Mouse (Mus musculus) mouse trophoblast stem cell (cell line): Measurements from ENCODE around the gene Kcnk3.

Experiments used
- in situ Hi-C, 2 experiments: fragments of 300-500 bp; cut with MseI, MboI; formaldehyde crosslinking; loops; 2 replicates in 1 of 2; 3 replicates in 1 of 2; pipeline ENCODE4 v1.15.1; 2025

The Kcnk3 gene

DNA sequence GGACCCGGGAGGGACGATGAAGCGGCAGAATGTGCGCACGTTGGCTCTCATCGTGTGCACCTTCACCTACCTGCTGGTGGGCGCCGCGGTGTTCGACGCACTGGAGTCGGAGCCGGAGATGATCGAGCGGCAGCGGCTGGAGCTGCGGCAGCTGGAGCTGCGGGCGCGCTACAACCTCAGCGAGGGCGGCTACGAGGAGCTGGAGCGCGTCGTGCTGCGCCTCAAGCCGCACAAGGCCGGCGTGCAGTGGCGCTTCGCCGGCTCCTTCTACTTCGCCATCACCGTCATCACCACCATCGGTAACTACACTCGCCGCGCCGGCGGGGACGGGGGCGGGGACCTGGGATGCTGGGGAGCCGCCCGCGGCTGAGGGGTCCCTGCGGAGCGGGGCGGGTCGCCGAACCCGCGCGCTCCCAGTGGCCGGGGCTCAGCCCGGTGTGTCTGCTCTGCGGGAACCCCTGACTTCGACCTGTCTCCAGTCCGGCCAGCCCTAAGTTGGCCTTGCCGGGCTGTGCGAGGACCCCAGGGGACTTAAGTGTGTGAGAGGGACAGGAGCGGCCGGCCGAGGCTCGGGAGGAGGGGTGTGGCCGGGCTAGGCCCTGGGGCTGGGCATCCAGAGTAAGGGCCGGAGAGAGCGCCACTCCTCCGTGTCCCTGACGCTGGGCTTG, 465 bp downstream of the Kcnk3 start:
- in situ Hi-C loops, result no loop called here

DNA sequence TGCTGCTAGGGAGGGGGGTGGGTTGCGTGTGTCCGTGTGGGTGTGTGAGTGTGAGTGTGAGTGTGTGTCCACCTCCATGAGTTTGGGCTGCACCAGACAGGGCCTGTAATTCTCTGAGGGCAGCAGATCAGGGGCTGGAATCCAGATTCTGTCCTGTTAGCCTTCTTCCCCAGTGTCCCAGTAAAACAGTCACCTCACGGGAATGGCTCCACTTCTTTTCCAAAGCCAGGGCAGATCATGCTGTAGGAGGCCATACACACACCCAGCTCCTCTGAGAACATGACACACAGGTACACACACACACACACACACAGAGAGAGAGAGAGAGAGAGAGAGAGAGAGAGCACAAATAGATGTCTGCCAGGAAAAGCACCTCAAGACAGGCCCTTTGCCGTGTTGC, 1.1 kb downstream of the Kcnk3 start:
- in situ Hi-C loops, result no loop called here

DNA sequence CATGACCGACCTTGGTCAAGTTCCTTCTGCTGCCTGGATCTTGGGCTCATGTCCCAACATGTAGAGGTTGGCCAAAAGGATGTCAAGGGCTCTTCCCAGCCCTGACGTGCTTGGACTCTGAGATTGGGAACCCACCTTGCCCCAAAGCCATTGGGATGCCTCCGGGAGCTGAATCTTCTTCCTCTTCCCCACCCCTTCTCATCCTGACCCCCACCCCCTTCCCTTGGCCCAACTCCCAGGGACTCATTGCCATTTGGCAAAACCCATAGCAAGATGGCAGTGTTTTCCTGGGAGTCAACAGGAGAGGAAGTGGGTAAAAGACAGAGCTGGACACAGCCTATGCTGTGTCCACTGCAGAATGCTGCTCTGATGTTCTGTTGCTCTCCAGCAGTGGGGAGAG, 1.6 kb downstream of the Kcnk3 start:
- in situ Hi-C loops, result no loop called here

DNA sequence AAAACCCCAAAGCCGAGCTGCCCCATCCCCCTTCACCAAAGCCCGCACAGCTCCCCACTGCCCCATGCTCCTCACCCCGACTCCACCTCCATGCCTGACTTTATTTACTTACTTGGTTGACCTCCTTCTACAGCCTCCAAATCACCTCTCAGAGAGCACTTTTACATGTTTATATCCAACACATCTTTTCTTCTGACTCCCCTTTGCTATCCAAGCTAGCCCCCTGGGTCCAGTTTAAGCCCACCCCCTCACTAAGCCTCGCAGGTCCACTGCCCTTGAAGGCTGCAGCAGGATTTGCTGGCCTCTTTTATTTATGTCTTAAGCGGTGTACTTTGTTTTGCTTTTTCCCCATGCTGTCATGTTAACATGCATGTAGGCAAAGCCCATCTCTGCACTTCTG, 2.3 kb downstream of the Kcnk3 start:
- in situ Hi-C loops, result no loop called here

DNA sequence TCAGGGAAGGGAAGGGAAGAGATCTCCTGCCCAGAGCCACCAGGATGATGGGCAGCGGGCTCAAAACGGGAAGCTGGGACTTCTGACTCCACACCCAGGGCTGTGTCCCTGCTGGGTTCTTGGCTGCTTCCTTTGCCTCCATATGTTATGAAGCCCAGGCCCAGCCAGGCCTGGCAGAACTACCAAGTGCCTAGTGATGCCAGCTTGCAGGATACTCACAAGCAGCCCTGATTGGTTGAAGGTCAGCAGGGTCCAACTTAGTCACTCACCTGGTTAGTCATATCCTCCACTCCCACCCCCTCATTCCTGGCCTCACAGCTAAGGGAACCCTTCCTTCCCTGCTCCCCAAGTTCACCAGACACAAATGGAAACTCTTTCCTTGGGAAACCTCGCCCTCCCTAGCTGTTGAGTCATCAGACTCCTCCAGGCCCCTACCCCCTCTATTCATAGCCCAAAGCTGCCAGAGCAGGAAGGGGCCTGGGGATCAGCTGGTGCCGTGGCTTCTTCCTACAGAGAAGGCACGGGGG, 3.3 kb downstream of the Kcnk3 start:
- in situ Hi-C loops, result no loop called here

DNA sequence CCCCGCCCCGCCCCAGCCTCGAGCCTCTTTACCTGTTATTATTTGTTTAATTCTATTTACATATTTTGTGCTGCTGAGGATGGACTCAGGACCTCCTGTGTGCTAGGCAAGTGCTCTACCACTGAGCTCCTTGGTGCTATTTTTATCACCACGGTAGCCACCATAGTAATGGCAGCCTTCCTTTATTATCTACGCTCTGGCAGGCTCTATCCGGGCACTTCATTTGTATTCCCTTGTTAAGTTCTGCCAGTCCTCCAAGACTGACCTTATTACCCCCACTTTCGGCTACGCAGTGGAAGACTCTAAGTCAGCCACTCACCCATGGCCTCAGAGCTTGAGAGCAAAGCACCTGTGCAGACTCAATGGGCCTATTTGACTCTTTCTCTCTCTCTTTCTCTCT, 3.8 kb downstream of the Kcnk3 start:
- in situ Hi-C loops, result no loop called here

DNA sequence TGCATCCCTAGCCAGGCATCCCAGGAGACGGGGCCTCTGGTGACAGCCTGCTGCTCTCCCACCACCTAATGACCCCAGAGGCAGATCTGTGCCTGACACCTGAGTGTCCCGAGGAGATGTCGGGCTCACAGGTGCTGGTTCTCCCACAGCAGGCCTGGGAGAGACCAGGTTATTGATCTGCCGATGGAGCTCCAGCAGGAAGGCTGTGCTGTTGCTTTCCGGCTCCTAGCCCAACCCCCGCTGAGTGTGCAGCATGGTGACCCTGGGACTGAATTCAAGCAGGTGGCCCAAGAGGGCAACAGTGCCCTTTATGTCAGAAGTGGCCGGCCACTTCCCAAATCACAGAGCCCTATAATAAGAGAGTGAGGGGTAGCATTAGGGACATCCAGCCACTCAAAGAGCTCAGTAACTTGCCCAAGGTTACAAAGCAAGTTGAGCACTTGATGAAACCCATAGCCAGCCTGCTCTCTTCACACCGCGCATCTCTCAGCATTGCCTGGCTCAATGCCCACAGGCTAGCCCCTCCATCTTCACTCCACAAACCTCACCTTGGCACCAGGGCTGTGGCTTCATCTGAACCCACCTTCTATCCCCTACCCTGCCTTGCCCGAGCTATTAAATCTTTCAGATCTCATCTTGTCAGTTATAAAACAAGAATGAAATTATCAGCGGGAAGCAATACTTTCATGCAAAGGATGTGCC, 4.5 kb downstream of the Kcnk3 start:
- in situ Hi-C loops, result no loop called here

DNA sequence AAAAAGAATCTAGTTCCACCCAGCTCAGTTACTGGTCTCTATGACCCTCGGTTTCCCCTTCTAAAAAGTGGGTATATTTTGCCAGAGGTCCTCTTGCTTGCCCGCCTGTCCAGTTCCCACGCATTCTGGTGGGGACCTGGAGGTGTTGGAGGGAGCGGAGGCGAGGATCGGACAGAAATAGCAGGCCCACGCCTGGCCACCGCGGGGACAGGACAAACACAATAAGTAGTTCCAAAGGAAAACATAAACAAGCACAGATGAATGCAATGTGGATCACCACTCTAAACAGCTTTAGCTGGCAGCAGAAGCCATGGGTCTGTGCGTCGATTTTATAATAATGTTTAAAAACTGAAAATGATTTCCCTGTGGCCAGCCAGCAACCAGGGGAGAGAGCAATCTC, 5.4 kb downstream of the Kcnk3 start:
- in situ Hi-C loops, result no loop called here

DNA sequence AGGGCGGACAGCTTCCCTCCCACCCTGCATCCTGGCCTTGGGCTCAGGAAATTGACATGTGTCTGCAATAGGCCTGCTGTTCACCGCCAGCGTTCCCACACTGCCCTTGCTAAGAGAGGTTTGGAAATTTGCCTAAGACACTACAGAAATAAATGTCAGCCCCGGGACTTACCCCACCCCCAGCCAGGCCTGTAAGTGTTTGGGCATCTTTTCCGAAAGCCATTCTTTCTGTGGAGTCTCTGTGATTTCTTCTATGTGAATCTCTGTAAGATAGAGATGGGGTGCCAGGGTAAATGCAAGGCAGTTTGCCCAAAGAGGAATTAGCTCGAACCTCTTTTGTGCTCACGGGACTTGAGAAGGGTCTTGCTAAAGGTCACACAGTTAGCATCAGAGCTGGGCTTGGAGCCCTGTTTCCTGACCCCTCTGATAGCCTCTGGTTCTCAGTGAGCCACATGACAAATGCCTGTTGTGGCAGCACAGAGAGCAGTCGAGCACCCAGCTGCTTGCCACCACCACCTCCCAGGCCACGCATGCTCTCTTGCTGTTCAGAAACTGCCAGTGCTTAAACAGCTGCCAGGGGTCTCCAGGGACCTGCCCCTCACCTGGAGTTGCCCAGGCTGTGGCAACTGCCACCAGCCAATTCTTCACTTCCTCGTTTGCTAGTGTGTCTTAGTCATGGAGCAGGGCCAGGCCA, 6.0 kb downstream of the Kcnk3 start:
- in situ Hi-C loops, result no loop called here

DNA sequence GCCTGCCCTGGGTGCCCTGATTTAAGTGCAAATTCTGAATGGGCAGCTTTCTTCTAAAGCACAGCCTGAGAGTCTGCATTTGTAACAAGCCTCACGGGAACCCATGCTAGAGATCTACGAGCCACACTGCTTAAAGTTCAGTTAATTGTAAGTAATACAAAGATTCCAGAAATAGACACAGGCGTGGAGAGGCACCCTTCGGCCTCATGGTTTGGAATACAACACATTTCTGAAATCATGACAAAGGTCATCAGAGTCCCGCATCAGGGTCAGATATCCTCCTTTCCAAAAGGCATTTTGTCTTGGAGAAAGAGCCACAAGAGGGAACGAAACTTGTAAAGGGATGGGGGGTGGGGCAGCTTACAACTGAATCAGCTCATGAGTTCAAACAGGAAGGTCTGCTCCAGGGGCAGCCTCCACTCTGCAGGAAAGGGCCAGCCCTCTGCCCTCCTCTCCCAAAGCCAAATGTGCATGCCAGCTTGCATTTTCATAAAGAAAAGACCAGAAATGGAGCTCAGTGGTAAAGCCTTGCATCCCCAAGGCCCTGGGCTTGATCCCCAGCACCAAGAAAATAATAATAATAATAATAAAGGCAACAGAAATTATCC, 7.1 kb downstream of the Kcnk3 start:
- in situ Hi-C loops, result no loop called here

DNA sequence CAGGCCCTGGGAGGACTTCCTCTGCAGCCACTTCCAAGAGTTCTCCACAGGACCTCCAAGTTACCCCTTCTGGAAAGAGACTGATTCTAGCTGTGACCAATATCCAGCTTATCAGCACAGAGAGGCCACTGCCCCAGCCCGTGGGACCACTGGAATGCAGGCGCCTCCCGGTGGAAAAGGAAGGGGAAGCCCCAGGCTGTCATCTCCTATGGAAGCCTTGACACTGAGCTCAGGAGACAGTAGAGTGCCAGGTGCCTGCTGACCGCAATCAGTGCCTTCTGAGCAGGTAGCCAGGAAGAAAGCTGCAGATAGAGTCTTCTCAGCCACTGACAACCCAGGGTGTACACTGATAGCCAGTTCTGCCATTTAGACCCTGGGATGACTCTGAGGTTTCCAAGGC, 13.4 kb downstream of the Kcnk3 start:
- in situ Hi-C loops, result no loop called here

DNA sequence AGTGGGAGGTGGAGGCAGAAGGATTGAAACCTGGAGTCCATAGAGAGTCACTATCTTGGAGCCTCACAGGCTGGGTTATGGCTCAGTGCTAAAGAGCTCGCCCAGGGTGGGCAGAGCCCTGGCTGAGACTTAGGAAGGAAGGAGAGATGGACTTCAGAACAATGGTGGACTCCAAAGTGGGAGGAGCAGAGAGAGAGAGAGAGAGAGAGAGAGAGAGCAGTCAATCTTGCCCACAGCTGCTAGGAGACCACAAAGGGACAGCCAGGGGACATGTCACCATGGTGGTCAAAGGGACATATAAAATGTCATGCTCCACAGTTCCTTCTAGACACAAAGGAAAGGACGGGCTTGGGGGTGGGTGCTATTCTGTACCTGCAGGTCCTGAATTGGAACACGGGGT, 15.3 kb downstream of the Kcnk3 start:
- in situ Hi-C loops, result no loop called here

DNA sequence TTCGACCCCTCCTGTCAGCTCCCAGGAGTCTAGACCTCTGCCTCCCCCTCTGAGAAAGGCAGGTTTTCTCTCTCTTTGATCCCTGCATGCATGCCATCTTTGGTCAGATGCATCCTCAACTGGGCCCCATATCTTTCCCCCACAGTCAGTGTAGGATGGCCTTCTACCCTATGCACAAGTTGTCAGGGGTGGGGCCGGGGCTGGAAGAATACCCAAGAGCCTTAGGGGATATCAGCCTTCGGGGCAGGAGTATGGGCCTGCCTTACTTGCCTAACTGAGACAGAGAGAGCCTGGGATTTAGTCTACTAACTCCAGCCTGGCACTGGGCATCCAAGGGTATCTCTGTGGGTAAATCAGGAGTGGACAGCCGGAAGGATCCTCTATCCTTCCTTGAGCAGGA, 16.0 kb downstream of the Kcnk3 start:
- in situ Hi-C loops, result no loop called here

DNA sequence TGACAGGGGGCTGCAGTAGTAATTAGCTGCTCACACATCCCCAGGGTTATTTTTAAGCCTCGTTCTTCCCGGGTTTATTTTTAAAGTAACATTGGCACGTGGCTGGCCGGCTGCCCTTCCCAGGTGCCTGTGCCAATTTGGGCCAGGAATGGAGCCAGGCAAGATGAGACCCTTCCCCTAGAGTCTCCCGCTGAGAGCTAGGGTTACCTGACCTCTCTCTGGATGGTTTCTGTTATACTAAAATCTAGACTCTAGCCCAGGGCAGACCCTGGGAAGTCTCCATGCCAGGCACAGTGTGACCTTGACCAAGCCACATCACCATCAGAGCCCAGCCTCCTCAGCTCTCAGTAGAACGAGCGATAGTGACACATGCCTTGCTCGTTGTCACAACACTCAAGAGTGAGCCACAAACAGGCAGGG, 16.8 kb downstream of the Kcnk3 start:
- in situ Hi-C loops, result no loop called here

DNA sequence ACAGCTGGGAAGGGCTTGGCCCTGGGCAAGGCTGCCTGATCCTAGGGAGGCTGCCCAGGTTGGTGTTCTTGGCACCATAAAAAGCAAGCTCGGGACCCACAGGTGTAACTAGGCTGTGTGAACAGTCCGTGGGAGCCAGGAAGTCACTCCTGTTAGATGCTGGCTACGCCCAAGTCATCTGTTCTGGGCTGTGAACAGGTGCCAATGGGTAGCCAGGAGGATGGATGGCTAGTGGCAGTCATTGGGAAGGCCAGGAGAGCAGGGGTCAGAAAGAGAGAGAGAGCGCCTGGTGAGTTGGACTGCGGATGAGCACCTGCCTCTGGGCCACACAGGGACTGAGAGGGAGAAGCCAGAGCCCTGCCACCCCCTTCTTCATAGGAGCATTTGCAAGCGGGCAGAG, 17.7 kb downstream of the Kcnk3 start:
- in situ Hi-C loops, result no loop called here

DNA sequence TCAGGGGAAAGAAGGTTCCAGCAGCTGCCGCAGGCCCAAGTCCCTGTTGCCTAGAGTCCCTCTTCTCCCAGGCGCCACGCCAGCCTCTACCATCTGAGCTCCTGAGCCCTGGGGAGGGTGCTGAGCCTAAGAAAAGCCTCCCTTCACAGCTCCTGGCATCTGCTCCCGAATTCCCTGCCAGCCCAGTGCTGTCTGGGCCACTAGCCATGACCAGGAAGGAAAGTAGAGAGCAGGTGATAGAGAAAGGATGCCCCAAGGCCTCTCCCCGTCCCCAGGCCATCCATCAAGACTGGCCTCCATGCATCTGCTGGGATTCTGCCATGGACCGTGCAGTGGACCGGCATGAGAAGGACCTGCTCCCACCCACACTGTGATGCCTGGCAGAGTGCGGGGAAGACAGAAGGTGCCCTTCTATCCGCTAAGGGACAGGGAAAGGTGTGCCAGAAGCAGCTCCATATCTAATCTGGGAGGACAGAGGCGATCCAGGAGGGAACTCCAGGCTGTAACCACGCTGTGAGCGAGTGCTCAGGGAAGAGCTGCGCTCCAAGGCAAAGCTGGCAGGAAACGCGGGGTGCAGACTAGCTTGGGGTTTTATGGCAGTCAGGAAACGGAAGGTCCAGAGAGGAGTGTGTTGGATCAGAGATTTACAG, 18.6 kb downstream of the Kcnk3 start:
- in situ Hi-C loops, result no loop called here

DNA sequence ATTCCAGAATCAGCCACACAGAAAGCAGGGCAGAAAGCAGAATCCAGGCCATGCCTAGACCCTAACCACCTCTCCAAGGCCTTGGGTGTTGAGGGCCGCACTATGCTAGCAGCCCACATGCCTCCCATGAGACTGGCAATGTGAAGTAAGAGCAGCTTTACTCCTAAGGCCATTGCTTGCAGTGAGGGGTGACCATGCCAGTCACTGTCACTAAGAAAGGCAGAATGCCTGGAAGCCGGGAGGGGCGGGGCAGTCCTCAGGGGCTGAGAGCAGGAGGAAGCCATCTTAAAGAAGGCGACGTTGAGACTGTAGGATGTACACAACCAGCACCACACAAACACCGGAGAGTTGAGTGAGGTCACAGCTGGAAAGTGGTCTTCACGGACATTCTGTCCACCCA, 21.1 kb downstream of the Kcnk3 start:
- in situ Hi-C loops, result no loop called here

DNA sequence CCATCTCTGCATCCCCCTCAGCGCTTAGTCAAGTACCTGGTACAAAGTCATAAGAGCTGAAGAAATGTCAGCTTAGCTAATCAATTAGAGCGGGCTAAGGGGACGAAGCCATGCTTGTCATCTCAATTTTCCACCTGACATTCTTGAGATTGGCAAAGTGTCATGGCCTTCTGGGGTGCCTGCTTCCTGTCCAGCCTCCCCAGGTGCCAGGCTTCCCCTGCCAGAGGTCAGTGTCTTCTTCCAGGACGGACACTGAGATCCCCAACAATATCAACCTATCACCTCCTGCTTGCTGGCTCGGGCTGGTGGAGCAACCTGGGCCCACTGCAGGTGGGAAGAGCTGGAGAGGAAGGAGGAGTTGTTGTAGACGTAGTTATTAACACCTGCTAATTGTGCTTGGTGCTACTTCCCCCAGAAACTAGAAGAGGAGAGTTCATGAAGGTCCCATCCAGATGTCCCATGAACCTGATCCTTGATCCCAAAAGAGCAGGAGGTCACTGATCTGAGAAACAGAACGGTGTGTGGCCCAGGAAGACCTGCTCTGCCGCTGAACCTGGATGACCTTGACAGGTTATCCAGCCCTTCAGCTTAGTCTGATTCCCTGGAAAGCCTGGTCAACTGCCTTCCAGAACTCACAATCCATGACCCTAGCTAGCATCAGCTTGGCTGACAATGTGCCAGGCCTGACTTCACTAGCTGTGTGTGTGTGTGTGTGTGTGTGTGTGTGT, 22.1 kb downstream of the Kcnk3 start:
- in situ Hi-C loops, result no loop called here

DNA sequence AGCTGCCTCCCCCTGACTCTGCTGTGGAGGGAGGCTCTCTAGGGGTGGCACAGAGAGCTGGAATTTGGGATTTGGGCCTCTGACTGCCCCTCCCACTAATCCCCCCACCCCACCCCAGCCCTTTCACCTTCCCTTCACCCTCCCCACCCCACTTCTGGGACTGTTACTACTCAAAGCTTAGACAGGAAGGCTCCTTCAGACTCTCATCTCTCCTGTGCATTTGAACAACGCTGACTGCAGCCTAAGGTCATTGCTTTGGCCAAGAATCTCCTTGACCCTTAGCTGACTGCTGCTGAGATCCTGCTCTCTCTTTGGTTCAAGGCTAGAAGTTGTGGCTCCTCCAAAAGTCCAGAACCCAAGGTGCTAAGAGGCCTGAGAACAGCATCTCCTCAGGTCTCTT, 23.1 kb downstream of the Kcnk3 start:
- in situ Hi-C loops, result no loop called here

DNA sequence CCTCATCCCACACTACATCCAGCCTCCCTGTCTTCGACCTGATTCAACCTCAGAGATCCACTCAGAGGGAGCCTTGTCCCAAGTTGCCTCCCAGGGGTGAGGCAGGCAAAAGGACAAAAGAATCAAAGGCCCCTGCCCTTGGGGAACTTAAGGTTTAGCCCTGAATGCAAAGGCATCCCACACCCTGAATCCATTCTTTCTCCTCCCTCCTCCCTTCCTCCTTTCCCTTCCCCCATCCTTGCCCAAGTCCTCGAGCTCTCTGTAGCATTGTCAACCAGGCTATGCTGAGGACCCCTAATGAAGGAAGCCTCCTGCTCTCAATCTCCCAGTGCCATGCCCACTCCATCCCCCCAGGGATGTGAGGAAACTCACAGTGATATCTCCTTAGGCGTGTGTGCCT, 23.7 kb downstream of the Kcnk3 start:
- in situ Hi-C loops, result no loop called here

DNA sequence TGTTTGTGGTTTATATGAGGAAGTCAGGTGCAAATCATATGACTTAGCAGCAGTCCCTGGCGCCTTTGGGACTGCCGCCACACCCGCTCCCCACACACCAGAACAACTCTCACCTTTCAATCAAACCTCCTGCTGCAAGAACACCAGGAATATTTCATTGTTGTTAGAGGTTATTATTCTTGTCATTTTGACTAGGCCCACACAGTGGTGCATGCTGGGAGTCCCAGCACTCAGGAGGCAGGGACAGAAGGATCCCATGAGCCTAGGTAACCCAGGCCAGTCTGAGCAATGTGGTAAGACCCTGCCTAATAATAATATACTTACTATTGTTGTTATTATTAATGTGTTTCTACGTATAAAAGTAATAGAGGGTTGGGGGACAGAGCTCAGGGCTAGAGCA, 24.6 kb downstream of the Kcnk3 start:
- in situ Hi-C loops, result no loop called here
